31 mouse cellular contexts compared by ENCODE assay signal in the genomic region with DNA sequence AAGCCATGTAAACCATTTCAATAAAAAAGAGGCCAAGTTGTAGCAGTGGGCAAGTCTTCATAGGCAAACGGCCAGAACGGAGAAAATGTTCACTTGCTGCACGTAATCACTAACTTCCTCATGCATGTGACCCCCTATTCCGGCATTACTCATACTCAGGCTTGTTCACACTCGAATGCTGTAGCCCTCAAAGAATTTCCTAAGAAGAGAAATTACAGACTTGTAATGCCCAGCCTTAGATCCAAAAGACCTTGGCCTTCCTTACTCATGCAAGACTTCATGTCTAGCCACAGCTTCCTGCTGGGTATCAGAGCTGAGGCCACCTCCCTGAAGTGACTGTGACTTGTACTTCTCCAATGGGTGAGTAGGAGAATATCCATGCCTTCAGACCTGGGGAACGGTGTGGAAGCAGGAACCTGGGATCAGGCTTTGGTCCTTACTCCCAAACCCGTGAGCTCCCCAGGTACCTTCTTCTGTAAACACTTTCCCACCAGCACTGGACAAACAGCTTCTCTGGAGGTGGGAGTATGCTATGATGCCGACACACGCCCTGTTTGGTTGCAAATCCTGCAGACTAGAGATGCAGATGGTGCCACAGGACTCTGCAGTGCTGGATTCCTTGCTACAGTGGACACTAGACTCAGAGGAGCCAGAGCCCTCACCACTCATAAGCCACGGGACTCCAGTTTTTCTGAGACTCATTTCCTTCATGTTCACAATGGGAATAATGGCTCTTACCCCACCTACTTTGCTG. TPM values are rescaled to one million over a fixed set of nuclear protein-coding genes. Genes with fewer than 3 reads are reported as not detected.
A peak's percentile ranks its signal among the peaks of the same experiment; 100 is the strongest.
DNase-seq lines count a peak whose midpoint lies in the region; ATAC-seq and TF ChIP-seq lines count a peak whose summit lies in the region.
"Had no signal": no experiment of that assay in that cellular context is flagged by ENCODE, and none has a peak within 500 bp of the region (broad histone marks: within the 10 kb centered on the region; RNA-seq: fewer than 3 reads in every experiment).

No protein-coding gene starts in this region.

- no peak overlapping the region for H3K4me3 ChIP-seq in liver, postnatal 0 days (ENCODE audit: low read depth, low read length)
- H3K4me3 ChIP-seq in hindbrain, embryonic 11.5 days (ENCODE audit: low read depth, low read length) = no peak overlapping the region
- H3K4me3 ChIP-seq: forebrain, embryonic 13.5 days; heart, adult 2 months; heart, embryonic 15.5 days; left cerebral cortex, adult 2 months; liver, embryonic 12.5 days; midbrain, embryonic 10.5 days; neural tube, embryonic 13.5 days had no signal

- H3K9ac ChIP-seq in liver, postnatal 0 days (replicated peaks) = no peak overlapping the region
- no peak overlapping the region for H3K9ac ChIP-seq in hindbrain, embryonic 11.5 days (ENCODE audit: low read depth, low read length)
- H3K9ac ChIP-seq: forebrain, embryonic 13.5 days; heart, embryonic 15.5 days; liver, embryonic 12.5 days; neural tube, embryonic 13.5 days had no signal

- ATAC-seq in liver, postnatal 0 days = peak; percentile 45; the same call in 1 of the 2 replicates
- peak; percentile 72 for ATAC-seq in common myeloid progenitor, adult 5-6 weeks (replicated peaks; ENCODE audit: low read depth, poor library complexity, severe bottlenecking)
- peak; percentile 88 for ATAC-seq in megakaryocyte progenitor cell, adult 5-6 weeks (replicated peaks; ENCODE audit: poor library complexity)
- ATAC-seq in hindbrain, embryonic 11.5 days (ENCODE audit: low FRiP score) = no peak
- ATAC-seq: CD4-positive, CD25-positive, alpha-beta regulatory T cell, adult 4 months; forebrain, embryonic 13.5 days; hindbrain, postnatal 0 days; liver, embryonic 12.5 days had no signal

- DNase-seq in adrenal gland, adult 2 months = peak; percentile 37
- no peak for DNase-seq in adrenal gland, adult 18-20 months (ENCODE audit: low spot score in 2 of 2)
- DNase-seq in liver, postnatal 0 days = no peak
- no peak for DNase-seq in liver
- no peak for DNase-seq in hindbrain, embryonic 11.5 days (ENCODE audit: low spot score)
- no peak for DNase-seq in natural killer cell, adult 2 months (ENCODE audit: low spot score in 2 of 2)
- DNase-seq: gastrocnemius, postnatal 10 days; heart, adult 2 months; heart, postnatal 4 days; kidney, adult 18-20 months; kidney, postnatal 4 days; layer of hippocampus, adult 9-11 months; right cerebral cortex, adult 18-20 months; thymus, postnatal 14 days had no signal

- TF ChIP-seq EP300 in liver, postnatal 0 days (IDR thresholded peaks at IDR 0.05; ENCODE audit: low read depth) = no peak

- no peak overlapping the region for H3K27ac ChIP-seq in liver, postnatal 0 days (ENCODE audit: low read depth)
- H3K27ac ChIP-seq in hindbrain, embryonic 11.5 days (ENCODE audit: low read depth, low read length) = no peak overlapping the region
- H3K27ac ChIP-seq: forebrain, embryonic 13.5 days; heart, adult 2 months; heart, embryonic 15.5 days; hindbrain, postnatal 0 days; left cerebral cortex, adult 2 months; liver, embryonic 12.5 days; midbrain, embryonic 10.5 days; neural tube, embryonic 13.5 days had no signal

- no peaks in the 10 kb centered on the region for H3K9me3 ChIP-seq in liver, postnatal 0 days (ENCODE audit: low read length)
- H3K9me3 ChIP-seq in hindbrain, embryonic 11.5 days (ENCODE audit: control insufficient read depth, low read length) = no peaks in the 10 kb centered on the region
- H3K9me3 ChIP-seq: forebrain, embryonic 13.5 days; heart, embryonic 15.5 days; liver, embryonic 12.5 days; midbrain, embryonic 10.5 days; neural tube, embryonic 13.5 days had no signal

- H3K36me3 ChIP-seq in liver, postnatal 0 days (replicated peaks; ENCODE audit: insufficient read depth, low read length) = no peaks in the 10 kb centered on the region
- no peaks in the 10 kb centered on the region for H3K36me3 ChIP-seq in hindbrain, embryonic 11.5 days (ENCODE audit: control insufficient read depth, insufficient read depth, low read length)
- H3K36me3 ChIP-seq: heart, embryonic 15.5 days; liver, embryonic 12.5 days; midbrain, embryonic 10.5 days; neural tube, embryonic 13.5 days had no signal

- TF ChIP-seq CTCF in liver, postnatal 0 days (IDR thresholded peaks at IDR 0.05; ENCODE audit: low read depth) = no peak

- H3K27me3 ChIP-seq in liver, postnatal 0 days (ENCODE audit: insufficient read depth, low read length) = no peaks in the 10 kb centered on the region
- no peaks in the 10 kb centered on the region for H3K27me3 ChIP-seq in hindbrain, embryonic 11.5 days (ENCODE audit: control insufficient read depth, insufficient read depth, low read length)
- H3K27me3 ChIP-seq: forebrain, embryonic 13.5 days; heart, embryonic 15.5 days; liver, embryonic 12.5 days; neural tube, embryonic 13.5 days had no signal

- 48% methylated on average over 10 of the region's 10 CpGs for WGBS in liver, postnatal 0 days (ENCODE audit: insufficient replicate concordance)
- 89% methylated on average over 10 of the region's 10 CpGs for WGBS in hindbrain, embryonic 11.5 days

- H3K4me1 ChIP-seq in liver, postnatal 0 days (ENCODE audit: insufficient read depth) = no peaks in the 10 kb centered on the region
- H3K4me1 ChIP-seq in hindbrain, embryonic 11.5 days (replicated peaks; ENCODE audit: control insufficient read depth, insufficient read depth, low read length) = no peaks in the 10 kb centered on the region
- H3K4me1 ChIP-seq: forebrain, embryonic 13.5 days; liver, embryonic 12.5 days; midbrain, embryonic 10.5 days; neural tube, embryonic 13.5 days had no signal

- no peak overlapping the region for H3K4me2 ChIP-seq in liver, postnatal 0 days (ENCODE audit: low read depth, low read length)
- no peak overlapping the region for H3K4me2 ChIP-seq in hindbrain, embryonic 11.5 days (replicated peaks; ENCODE audit: low read depth, low read length)
- H3K4me2 ChIP-seq: forebrain, embryonic 13.5 days; heart, embryonic 15.5 days; liver, embryonic 12.5 days; neural tube, embryonic 13.5 days had no signal

RNA-seq across cellular contexts. Expression of a gene that starts 13.3 kb away (rescaled TPM):
- total RNA-seq in adrenal gland, adult 2 months (2021) = 10 to 100 TPM; 24.7 to 74.6 TPM
- polyA plus RNA-seq in adrenal gland, adult 2 months (2012; rRNA removed) = 31.9 and 52.9 TPM in 2 replicates
- 10 to 100 TPM; 24.6 to 55.6 TPM for total RNA-seq in adrenal gland, adult 18-20 months (2021)
- polyA plus RNA-seq in liver, postnatal 0 days (2015; fragmentation: Nextera tagmentation; extraction: Ambion mirVana) = 2.2 and 2.8 TPM in 2 replicates
- total RNA-seq in common myeloid progenitor, adult 5-6 weeks (2017) = 4.4 and 5.5 TPM in 2 replicates
- 4.7 and 7.7 TPM in 2 replicates for total RNA-seq in megakaryocyte progenitor cell, adult 5-6 weeks (2015)
- 1.4 and 2.0 TPM in 2 replicates for total RNA-seq in megakaryocyte progenitor cell, adult 5-6 weeks (2017)
- polyA plus RNA-seq in hindbrain, embryonic 11.5 days (2014; fragmentation: Nextera tagmentation; extraction: Ambion mirVana) = 2.8 and 3.3 TPM in 2 replicates

RNA-seq across cellular contexts. Expression of a gene that starts 45.5 kb away (rescaled TPM):
- 1 to 10 TPM in 1 of 2 experiments, under 1 TPM in 1; 0.35 to 1.5 TPM for total RNA-seq in adrenal gland, adult 2 months (2021)
- polyA plus RNA-seq in adrenal gland, adult 2 months (2012; rRNA removed) = 0.22 and 0.24 TPM in 2 replicates
- total RNA-seq in adrenal gland, adult 18-20 months (2021) = under 1 TPM in 1 of 2 experiments, not detected in 1; 0.51 TPM
- polyA plus RNA-seq in liver, postnatal 0 days (2015; fragmentation: Nextera tagmentation; extraction: Ambion mirVana) = not detected in 2 replicates
- total RNA-seq in common myeloid progenitor, adult 5-6 weeks (2017) = not detected in 2 replicates
- not detected in 2 replicates for total RNA-seq in megakaryocyte progenitor cell, adult 5-6 weeks (2015)
- total RNA-seq in megakaryocyte progenitor cell, adult 5-6 weeks (2017) = not detected in 2 replicates
- polyA plus RNA-seq in hindbrain, embryonic 11.5 days (2014; fragmentation: Nextera tagmentation; extraction: Ambion mirVana) = not detected in 2 replicates
- total RNA-seq: gastrocnemius, postnatal 10 days; heart, adult 2 months; heart, postnatal 4 days; hindbrain, postnatal 0 days; left cerebral cortex, adult 2 months had no signal
- polyA plus RNA-seq: CD4-positive, CD25-positive, alpha-beta regulatory T cell, adult 4 months; cortical plate, adult 2 months; embryonic facial prominence, embryonic 11.5 days; forebrain, embryonic 13.5 days; frontal cortex, adult 2 months; heart, embryonic 15.5 days; hindbrain, postnatal 0 days; limb, embryonic 11.5 days; liver, embryonic 12.5 days; lung, embryonic 16.5 days; midbrain, embryonic 10.5 days; neural tube, embryonic 13.5 days; small intestine, adult 2 months had no signal

RNA-seq across cellular contexts. Expression of a gene that starts 56.5 kb away (rescaled TPM):
- total RNA-seq in adrenal gland, adult 2 months (2021) = not detected
- polyA plus RNA-seq in adrenal gland, adult 2 months (2012; rRNA removed) = 0.18 and 0.52 TPM in 2 replicates
- total RNA-seq in adrenal gland, adult 18-20 months (2021) = under 1 TPM in 1 of 2 experiments, not detected in 1; 0.23 TPM
- polyA plus RNA-seq in liver, postnatal 0 days (2015; fragmentation: Nextera tagmentation; extraction: Ambion mirVana) = 13.7 and 15.0 TPM in 2 replicates
- total RNA-seq in common myeloid progenitor, adult 5-6 weeks (2017) = 1.2 and 4.9 TPM in 2 replicates
- total RNA-seq in megakaryocyte progenitor cell, adult 5-6 weeks (2015) = 24.2 and 33.5 TPM in 2 replicates
- total RNA-seq in megakaryocyte progenitor cell, adult 5-6 weeks (2017) = 52.6 and 82.0 TPM in 2 replicates
- polyA plus RNA-seq in hindbrain, embryonic 11.5 days (2014; fragmentation: Nextera tagmentation; extraction: Ambion mirVana) = 0.20 TPM in 1 of 2 replicates, not detected in the other
- total RNA-seq: ES-E14; heart, adult 2 months; heart, postnatal 4 days; hindbrain, postnatal 0 days; left cerebral cortex, adult 2 months had no signal
- polyA plus RNA-seq: CD4-positive, CD25-positive, alpha-beta regulatory T cell, adult 4 months; cortical plate, adult 2 months; forebrain, embryonic 13.5 days; frontal cortex, adult 2 months; hindbrain, postnatal 0 days; limb, embryonic 11.5 days; lung, embryonic 16.5 days; neural tube, embryonic 13.5 days had no signal
